Mouse (Mus musculus) intestine, postnatal 0 days (tissue): ENCODE results near the gene Stap2. TPM values are rescaled to one million over a fixed set of nuclear protein-coding genes. Genes with fewer than 3 reads are reported as not detected.
A peak's percentile ranks its signal among the peaks of the same experiment; 100 is the strongest.

ENCODE experiments used
- ATAC-seq: fragments of 200-750 bp; cut with Nextera tagmentation; 2 replicates; pipeline ENCODE4 v1.8.0; 2017; ENCODE audit warnings: mild to moderate bottlenecking, moderate TSS enrichment, moderate library complexity
- H3K27ac ChIP-seq: fragments of 300-500 bp; sonication (generic); 2 replicates; pipeline ENCODE4 v1.5.1; 2014; ENCODE audit warnings: mild to moderate bottlenecking, low read depth, low read length, moderate library complexity
- H3K27me3 ChIP-seq: fragments of 300-500 bp; sonication (generic); replicated peaks from 2 replicates; pipeline ENCODE4 v1.6.1; 2014; ENCODE audit warnings: low read length, mixed read lengths; ENCODE audit not compliant: control insufficient read depth, insufficient read depth
- H3K36me3 ChIP-seq: fragments of 300-500 bp; sonication (generic); 2 replicates; pipeline ENCODE4 v1.6.1; 2014; ENCODE audit warnings: mild to moderate bottlenecking, moderate library complexity; ENCODE audit not compliant: control insufficient read depth, insufficient read depth
- H3K4me1 ChIP-seq: fragments of 300-500 bp; sonication (generic); replicated peaks from 2 replicates; pipeline ENCODE4 v1.6.1; 2014; ENCODE audit warnings: antibody characterized with exemption, low read length, mixed read lengths; ENCODE audit not compliant: control insufficient read depth, insufficient read depth
- H3K4me2 ChIP-seq: fragments of 300-500 bp; sonication (generic); replicated peaks from 2 replicates; pipeline ENCODE4 v1.6.1; 2014; ENCODE audit warnings: low read depth, mild to moderate bottlenecking, moderate library complexity
- H3K4me3 ChIP-seq: fragments of 300-500 bp; sonication (generic); 2 replicates; pipeline ENCODE4 v1.5.1; 2014; ENCODE audit warnings: low read depth, low read length
- H3K9ac ChIP-seq: fragments of 300-500 bp; sonication (generic); 2 replicates; pipeline ENCODE4 v1.6.1; 2014; ENCODE audit warnings: mild to moderate bottlenecking, low read depth, low read length
- H3K9me3 ChIP-seq: fragments of 300-500 bp; sonication (generic); 2 replicates; pipeline ENCODE4 v1.6.1; 2016; ENCODE audit warnings: mixed run types; ENCODE audit not compliant: control insufficient read depth
- CTCF ChIP-seq: sonication (generic); IDR thresholded peaks from 2 replicates; pipeline ENCODE4 v1.5.1; 2016; ENCODE audit warnings: low read depth, mild to moderate bottlenecking, control low read depth, antibody characterized with exemption, moderate library complexity
- WGBS: fragments of 180-500 bp; shearing (Covaris S2); extraction: QIAGEN DNeasy Blood & Tissue Kit; methylation state at CpG from one replicate; pipeline ENCODE4 v1.1.7; 2014; 5-methylcytosine and 5-hydroxymethylcytosine counted together
- polyA plus RNA-seq: library from polyadenylated mRNA; unstranded; fragments of >200 nt; fragmentation: Nextera tagmentation; extraction: Ambion mirVana; gene quantifications from 2 replicates; pipeline ENCODE4 v1.2.1, GENCODE M21; 2015

Stap2 gene
- polyA plus RNA-seq, 1 experiment from 2014 or later, result 82.8 TPM

- 38% methylated on average over 2 of the region's 2 CpGs for WGBS
- peak overlapping the region; percentile 58; the same call in 1 of the 2 replicates for H3K9ac ChIP-seq
- no peak for ATAC-seq
These were observed 4.5 kb upstream of the Stap2 start for GRCm38 (mm10) chr17:56009962-56010240.

DNA sequence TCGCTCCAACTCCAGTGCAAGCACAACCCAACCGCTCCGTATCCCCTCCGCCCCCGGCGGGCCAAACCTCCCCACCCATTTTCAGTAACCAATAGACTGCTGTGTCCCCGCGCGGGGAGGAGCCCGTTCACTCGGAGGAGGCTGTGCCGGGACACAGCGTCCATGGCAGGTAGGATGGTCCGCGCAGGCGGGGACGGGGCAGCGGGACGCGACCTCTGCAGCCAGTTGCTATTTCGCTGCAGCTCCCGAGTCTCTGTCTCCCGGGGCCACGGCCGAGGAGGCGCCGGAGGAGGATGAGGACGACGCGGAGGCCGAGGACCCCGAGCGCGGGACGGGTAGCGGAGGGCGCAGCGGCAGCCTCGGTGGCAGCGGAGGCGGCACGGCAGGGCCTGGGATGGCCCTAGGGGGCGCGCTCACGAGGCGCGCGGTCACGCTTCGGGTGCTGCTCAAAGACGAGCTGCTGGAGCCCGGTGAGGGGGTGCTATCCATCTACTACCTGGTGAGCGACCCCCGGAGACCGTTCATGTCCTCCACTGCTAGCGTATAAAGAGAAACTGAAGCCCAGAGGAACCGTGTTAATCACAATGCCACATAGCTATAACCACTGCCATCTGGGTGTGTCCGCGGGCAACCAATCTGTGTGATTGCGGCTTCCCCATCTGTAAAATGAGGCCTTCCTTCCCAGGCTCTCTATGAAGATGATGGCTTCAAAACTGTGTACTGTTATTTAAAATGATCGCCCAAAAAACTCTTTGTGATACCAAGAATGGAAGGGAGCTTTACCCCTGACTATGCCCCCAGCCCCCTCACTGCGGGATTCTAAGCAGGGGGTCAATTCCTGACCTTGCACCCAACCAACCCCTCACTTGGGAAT is 3.9 kb upstream of the Stap2 start:
- Histone ChIP-seq H3K9me3 (no peaks in the 10 kb centered on the region), H3K27ac (peak overlapping the region; percentile 79), H3K36me3 (peaks cover 22% of the 10 kb centered on the region; the same call in 1 of the 2 replicates), H3K9ac (peak overlapping the region; percentile 58), H3K4me3 (peak overlapping the region; percentile 87), H3K4me1 (peaks cover 11% of the 10 kb centered on the region; the same call in 1 of the 2 replicates), H3K27me3 (no peaks in the 10 kb centered on the region), H3K4me2 (peak overlapping the region; percentile 94)
- peak; percentile 75 for TF ChIP-seq CTCF
- WGBS, result 1% methylated on average over 61 of the region's 62 CpGs
- peak; percentile 77 for ATAC-seq

More at GRCm38 (mm10) chr17:56009962-56010240, 4.5 kb upstream of the Stap2 start:
- Histone ChIP-seq H3K4me2 (peak overlapping the region; percentile 94), H3K4me3 (peak overlapping the region; percentile 87), H3K27me3 (no peaks in the 10 kb centered on the region), H3K4me1 (peaks cover 11% of the 10 kb centered on the region; the same call in 1 of the 2 replicates), H3K9me3 (no peaks in the 10 kb centered on the region), H3K36me3 (peaks cover 25% of the 10 kb centered on the region; the same call in 1 of the 2 replicates), H3K27ac (no peak overlapping the region)
- TF ChIP-seq CTCF, result no peak

DNA sequence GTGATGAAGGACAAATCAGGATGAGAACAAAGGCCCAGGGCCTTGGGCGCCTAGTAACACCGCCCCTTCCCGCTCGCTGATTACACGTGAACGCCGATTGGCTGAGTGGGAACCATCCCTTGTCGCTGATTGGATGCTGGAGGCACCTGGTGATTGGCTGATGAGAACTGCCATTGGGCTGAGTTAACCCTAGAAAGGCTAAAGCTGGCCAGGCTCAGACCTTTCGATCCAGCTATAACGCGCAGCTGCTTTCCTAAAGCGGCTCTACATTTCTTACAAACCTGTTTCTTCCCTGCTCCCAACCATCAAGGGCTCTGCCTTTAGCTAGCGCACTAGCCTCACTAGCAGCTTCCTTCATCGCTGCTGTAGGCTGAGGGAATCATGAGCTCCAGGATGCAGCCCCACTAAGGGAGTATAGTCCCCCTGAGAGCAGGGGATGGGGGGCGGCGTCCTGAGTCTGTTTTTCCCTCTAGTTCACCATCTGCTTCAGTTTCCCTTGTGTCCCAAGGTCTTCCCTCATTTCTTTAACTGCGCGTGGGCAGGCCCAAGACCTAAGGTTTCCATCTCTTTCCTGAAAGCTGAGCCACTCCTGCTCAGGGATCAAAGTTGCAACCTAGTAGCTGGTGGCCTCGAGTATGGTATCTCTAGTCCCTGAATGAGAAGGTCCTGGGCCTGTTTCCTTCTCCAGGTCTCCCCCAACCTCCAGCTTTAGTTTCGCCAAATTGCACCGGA is 3.1 kb upstream of the Stap2 start:
- no peak for TF ChIP-seq CTCF
- ATAC-seq, result peak; percentile 86
- Histone ChIP-seq H3K4me3 (peak overlapping the region; percentile 87), H3K9ac (peak overlapping the region; percentile 58), H3K36me3 (peaks cover 20% of the 10 kb centered on the region; the same call in 1 of the 2 replicates), H3K9me3 (no peaks in the 10 kb centered on the region), H3K27ac (peak overlapping the region; percentile 79), H3K27me3 (no peaks in the 10 kb centered on the region), H3K4me2 (peak overlapping the region; percentile 94), H3K4me1 (peaks cover 11% of the 10 kb centered on the region; the same call in 1 of the 2 replicates)
- under 1% methylated on average over 21 of the region's 21 CpGs for WGBS

DNA sequence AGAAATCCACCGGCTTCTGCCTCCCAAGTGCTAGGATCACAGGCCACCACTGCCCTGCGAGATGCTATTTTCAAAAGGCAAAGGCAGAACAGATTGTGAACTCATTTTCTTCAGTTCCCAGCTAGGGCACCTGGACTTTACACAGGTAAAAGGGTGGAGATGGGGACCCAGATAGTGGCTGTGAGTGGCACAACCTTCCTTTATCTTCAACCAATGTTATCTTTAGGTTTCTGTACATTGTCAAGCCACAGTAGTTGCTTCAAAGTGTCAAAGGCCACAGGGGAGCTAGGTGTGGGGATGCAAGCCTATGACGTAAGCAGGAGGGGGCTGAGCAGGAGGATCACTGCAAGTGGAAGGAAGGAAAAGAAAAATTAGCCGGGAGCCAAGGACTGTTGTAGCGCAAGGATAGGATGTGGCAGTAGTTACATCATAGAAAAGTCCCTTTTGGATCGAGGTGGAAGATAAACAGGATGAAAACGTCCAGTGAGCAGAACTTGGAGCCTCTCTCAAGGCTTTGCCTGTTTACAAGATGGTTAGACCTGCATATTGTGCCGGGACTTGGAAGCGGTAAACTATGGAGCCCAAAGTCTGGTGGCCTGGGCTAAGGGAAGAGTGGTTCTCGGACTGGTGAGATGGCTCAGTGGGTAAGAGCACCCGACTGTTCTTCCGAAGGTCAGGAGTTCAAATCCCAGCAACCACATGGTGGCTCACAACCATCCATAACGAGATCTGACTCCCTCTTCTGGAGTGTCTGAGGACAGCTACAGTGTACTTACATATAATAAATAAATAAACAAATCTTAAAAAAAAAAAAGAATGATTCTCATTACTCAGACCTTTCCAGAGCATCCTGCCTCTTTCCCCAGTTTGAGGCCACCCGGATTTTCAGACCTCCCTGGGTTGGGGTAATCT is 2.3 kb upstream of the Stap2 start:
- ATAC-seq, result peak; percentile 40
- Histone ChIP-seq H3K9ac (no peak overlapping the region), H3K9me3 (no peaks in the 10 kb centered on the region), H3K36me3 (peaks cover 13% of the 10 kb centered on the region; the same call in 1 of the 2 replicates), H3K4me3 (peak overlapping the region; percentile 87; the same call in 1 of the 2 replicates), H3K4me2 (peak overlapping the region; percentile 94), H3K27me3 (no peaks in the 10 kb centered on the region), H3K27ac (peak overlapping the region; percentile 79; the same call in 1 of the 2 replicates), H3K4me1 (peaks cover 11% of the 10 kb centered on the region; the same call in 1 of the 2 replicates)
- peak; percentile 30; the same call in 1 of the 2 replicates for TF ChIP-seq CTCF
- 12% methylated on average over 13 of the region's 14 CpGs for whole genome bisulfite sequencing

DNA sequence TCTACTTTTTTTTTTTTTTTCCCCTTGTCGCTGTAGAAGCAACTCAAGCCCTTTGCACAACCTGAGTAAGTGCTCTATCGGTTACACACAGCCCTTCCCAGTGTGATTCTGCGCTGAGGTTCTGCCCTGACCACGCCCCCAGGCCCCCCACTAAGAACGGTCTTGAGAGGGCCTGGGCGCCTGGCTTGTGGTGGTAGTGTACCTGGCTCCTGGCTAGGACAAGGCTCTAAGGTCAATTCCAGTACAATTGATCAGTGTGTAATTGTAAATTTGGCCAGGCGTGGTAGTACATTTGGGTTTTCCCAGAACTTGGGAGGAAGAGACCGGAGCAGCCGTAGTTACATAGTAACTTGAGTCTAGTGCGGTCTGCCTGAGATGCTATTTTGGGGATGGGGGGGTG is 1.6 kb upstream of the Stap2 start:
- H3K27me3 ChIP-seq, result no peaks in the 10 kb centered on the region
- peak overlapping the region; percentile 61 for H3K27ac ChIP-seq
- no peak for TF ChIP-seq CTCF
- H3K4me2 ChIP-seq, result peak overlapping the region; percentile 71
- H3K36me3 ChIP-seq, result peaks cover 11% of the 10 kb centered on the region; the same call in 1 of the 2 replicates
- H3K4me3 ChIP-seq, result 0 out of 2 replicates have a peak overlapping the region, but pooled peaks have one; percentile 9
- WGBS, result 23% methylated on average over 10 of the region's 10 CpGs
- H3K4me1 ChIP-seq, result peaks cover 11% of the 10 kb centered on the region; the same call in 1 of the 2 replicates
- no peak for ATAC-seq
- H3K9me3 ChIP-seq, result no peaks in the 10 kb centered on the region
- H3K9ac ChIP-seq, result no peak overlapping the region
